Mouse (Mus musculus) spleen, postnatal 10 days (tissue): ENCODE measurements around the gene Zfp169.
"Not testable (repeated sequence)": the region's sequence is repeated elsewhere in the genome, so short reads cannot be mapped to it uniquely, and the experiment has no call there.

Experiments
- DNase-seq, 2 experiments: peaks; one replicate each; pipeline ENCODE4 v3.0.0; 2021 to 2022; ENCODE audit warnings: low spot score in 2 of 2

Gene Zfp169

DNA sequence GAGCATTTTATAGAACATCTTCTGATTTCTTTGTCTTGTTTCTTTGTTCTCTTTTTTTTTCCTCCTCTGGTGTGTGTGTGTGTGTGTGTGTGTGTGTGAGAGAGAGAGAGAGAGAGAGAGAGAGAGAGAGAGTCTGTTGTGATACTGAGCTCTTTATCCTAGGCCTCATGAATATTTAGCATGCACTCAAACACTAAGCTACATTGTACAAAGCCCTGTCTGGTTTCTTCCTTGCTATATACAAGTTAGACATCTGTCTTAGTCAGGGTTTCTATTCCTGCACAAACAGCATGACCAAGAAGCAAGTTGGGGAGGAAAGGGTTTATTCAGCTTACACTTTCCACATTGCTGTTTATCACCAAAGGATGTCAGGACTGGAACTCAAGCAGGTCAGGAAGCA is 5.9 kb upstream of the Zfp169 start:
- DNase-seq, result not testable (repeated sequence)

DNA sequence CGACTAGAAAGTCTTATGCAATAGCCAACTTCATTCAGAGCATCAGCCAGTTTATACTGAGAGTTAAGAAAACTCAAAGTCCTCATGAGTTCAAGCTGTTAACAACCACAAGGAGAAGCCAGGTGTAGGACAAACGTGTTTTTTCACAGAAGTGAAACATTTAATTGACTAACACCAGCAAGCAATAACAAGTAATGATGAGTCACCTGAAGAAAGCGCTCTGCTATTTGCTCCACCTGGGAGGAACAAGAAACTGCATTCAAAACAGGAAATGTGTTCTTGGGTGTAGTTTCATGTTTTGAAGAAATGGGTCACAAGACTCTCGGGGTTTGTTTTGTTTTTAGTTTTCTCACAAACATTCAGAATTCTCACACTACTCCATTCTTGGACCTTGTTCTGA is 2.6 kb upstream of the Zfp169 start:
- DNase-seq, result no peak

DNA sequence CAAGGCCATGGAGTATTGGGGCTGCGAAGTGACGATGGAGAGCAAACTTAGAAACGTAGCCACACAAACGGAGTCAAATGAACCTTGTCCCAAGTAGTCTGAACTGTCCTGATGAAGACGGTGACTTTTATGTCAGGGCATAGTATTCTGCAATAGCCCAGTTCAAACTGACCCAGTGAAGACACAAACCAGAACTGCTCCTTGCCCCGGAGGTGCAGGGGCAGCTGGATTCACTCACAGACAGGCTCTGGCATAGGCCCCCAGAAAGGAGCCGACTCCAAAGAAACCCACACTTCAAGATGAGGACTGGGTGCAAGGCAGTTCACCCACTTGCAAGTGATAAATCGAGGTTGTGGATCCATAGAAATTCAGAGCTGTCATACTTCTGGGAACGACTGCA is 4.6 kb downstream of the Zfp169 start:
- no peak for DNase-seq

- no peak for DNase-seq
Measured at GRCm38 (mm10) chr13:48502422-48502821, 10.8 kb downstream of the Zfp169 start.

- DNase-seq, result no peak
Measured at GRCm38 (mm10) chr13:48498676-48499075, 14.6 kb downstream of the Zfp169 start.

DNA sequence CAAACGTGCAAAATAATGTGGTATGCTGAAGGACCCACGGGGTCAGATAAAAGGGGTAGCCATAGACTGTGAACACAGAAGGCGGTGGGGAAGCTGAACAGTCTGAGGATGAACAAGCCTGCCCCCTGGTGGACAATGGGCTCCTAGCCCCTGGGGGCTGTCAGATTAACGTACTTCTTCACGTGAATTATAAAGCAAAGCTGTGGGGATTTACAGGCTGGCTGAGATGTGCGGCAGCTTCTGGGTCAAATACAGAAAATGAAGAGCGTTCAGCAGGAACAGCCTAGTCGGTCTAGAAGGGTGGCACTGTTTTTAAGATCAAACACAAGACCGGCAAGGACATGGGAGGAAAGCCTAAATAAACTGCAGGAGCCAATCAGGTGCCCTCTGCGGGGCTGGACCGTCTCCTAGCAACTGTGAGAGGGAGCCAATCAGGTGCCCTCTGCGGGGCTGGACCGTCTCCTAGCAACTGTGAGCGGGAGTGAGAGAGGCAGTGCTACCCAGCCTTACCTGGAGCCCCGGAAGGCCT is 15.5 kb downstream of the Zfp169 start:
- DNase-seq, result peak; percentile 34 to 66

DNA sequence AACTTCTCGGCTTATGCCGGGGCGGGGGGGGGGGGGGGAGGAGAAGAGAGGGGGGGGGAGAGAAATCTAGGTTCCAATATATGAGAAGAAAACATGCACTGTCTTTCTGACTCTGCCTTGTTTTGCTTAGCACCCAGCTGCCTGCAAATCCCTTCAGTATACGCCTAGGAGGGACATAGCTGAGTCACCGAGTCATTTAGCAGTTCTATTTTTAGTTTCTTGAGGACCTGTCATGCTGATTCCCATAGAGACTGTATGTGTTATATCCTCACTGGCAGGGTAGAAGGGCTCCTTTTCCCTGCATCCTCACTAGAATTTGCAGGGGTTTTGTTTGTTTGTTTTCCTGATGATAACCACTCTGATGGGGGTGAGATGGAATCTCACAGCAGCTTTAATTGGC is 20.1 kb downstream of the Zfp169 start:
- DNase-seq, result no peak

DNA sequence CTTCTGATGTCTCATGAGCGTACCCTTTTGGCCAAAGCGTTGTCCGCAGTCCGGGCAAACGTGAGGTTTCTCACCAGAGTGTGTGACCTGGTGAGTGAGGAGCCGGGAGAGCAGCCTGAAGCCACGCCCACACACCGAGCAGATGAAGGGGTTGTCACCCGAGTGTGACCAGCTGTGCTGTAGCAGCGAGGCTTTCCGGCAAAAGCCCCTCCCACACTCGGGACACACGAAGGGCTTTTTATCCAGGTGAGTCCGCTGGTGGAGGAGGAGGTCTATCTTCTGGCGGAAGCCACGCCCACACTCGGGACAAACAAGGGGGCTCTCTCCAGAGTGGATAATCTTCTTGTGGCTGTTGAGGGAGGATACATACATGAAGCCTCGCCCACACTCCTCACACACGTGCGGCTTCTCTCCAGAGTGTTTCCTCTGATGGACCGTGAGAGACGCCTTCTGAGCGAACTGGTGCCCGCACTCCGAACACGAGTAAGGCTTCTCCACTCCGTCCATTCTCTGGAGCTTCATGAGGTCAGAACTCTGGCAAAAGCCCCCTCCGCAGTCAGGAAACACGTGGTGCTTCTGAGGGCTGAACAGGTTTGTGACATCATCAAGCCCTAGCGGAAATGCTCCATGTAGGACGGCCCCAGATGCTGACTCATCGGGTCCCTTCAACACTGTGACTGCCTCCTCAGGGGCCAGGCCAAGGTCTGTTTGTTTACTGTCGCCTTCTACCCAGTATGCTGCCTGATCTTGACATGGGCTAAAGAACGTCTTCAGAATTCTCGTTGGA is 22.7 kb downstream of the Zfp169 start:
- DNase-seq, result no peak

DNA sequence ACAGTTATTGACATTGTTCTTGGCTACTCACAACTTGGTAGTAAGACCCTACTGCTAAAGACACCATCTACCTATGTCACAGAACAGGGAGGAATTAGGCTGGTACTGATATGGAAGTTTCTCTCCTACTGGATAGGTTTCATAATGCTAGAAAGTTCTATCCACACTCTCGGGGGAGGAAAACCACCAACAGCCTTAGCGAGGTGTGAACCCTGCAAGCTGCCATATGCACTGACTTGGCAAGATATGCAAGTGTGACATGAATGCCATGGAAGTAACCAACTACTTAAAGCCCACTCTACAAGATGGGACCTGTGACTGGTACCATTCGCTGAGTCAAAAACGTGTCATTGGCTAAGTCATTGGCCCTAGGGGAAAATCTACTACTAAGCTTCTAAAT is 29.6 kb downstream of the Zfp169 start:
- DNase-seq, result no peak

GRCm38 (mm10) chr13:48468656-48469180 is 44.5 kb downstream of the Zfp169 start:
- no peak for DNase-seq

DNA sequence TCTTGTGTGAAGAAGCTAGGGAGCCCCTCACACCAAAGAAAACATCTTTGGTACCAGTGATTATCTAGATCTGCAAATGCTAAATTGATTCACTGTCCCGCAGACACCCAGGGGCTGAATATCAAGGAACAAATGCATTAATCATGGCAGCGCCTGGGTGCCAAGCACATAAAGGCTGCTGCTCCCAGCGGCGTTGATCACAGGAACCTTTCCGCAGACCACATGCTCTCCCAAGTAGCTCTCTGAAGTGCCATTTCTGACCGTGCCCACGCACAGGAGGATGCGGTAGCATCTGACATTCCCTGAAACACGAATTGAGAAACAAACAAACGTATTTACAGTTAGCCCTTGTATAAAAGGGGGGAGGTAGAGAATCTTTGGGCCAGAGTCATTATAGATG is 47.1 kb downstream of the Zfp169 start:
- DNase-seq, result no peak

- peak; percentile 8 to 51 for DNase-seq
Measured at GRCm38 (mm10) chr13:48464170-48464569, 49.1 kb downstream of the Zfp169 start.

- DNase-seq, result no peak
Measured at GRCm38 (mm10) chr13:48459280-48459679, 54.0 kb downstream of the Zfp169 start.

DNA sequence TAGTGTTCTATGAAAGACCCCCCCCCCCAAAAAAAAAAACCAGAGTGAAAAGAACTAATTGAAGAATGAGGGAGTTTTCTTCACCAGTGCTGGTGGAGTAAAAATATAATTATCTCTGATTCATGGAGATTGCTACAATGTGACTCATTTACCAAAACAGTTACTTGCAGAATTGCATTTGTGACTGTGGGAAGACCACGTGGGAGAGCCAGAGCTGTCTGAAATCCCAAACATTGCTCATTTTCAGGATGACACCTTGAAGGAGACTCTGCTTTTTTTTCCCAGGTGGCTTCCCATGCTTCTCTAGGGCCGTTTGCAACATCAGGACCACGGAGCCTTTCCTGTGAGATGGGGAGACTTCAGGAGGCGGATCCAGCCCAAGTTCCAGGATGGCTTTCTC is 65.1 kb downstream of the Zfp169 start:
- no peak for DNase-seq

GRCm38 (mm10) chr13:48443996-48444395 is 69.3 kb downstream of the Zfp169 start:
- no peak for DNase-seq

- no peak for DNase-seq
Measured at GRCm38 (mm10) chr13:48438321-48438720, 74.9 kb downstream of the Zfp169 start.
